Mouse (Mus musculus) forebrain, embryonic 14.5 days (tissue): Measurements from ENCODE around the gene Cd48. TPM values are rescaled to one million over a fixed set of nuclear protein-coding genes. Genes with fewer than 3 reads are reported as not detected.

Source experiments
- ATAC-seq: fragments of 200-750 bp; cut with Nextera tagmentation; 2 replicates; pipeline ENCODE4 v1.8.0; 2017; ENCODE audit warnings: mild to moderate bottlenecking, moderate library complexity
- DNase-seq: peaks from one replicate; pipeline ENCODE4 v3.0.0-alpha.2; 2015; ENCODE audit warnings: low spot score
- H3K27ac ChIP-seq: fragments of 300-500 bp; sonication (generic); 2 replicates; pipeline ENCODE4 v1.5.1; 2014; ENCODE audit warnings: low read depth, mild to moderate bottlenecking, control low read depth, low read length, moderate library complexity
- H3K27me3 ChIP-seq: fragments of 300-500 bp; sonication (generic); replicated peaks from 2 replicates; pipeline ENCODE4 v1.6.1; 2014; ENCODE audit warnings: low read length, control low read depth, mixed read lengths; ENCODE audit not compliant: control insufficient read depth, insufficient read depth
- H3K36me3 ChIP-seq: fragments of 300-500 bp; sonication (generic); 2 replicates; pipeline ENCODE4 v1.6.1; 2014; ENCODE audit warnings: low read length, control low read depth; ENCODE audit not compliant: control insufficient read depth, insufficient read depth
- H3K4me1 ChIP-seq: fragments of 300-500 bp; sonication (generic); 2 replicates; pipeline ENCODE4 v1.6.1; 2014; ENCODE audit warnings: antibody characterized with exemption, low read length, control low read depth; ENCODE audit not compliant: control insufficient read depth, insufficient read depth
- H3K4me2 ChIP-seq: fragments of 300-500 bp; sonication (generic); 2 replicates; pipeline ENCODE4 v1.6.1; 2014; ENCODE audit warnings: mild to moderate bottlenecking, control low read depth, low read length
- H3K4me3 ChIP-seq: fragments of 300-500 bp; sonication (generic); 2 replicates; pipeline ENCODE4 v1.5.1; 2014; ENCODE audit warnings: low read depth, low read length, control low read depth
- H3K9ac ChIP-seq: fragments of 300-500 bp; sonication (generic); 2 replicates; pipeline ENCODE4 v1.6.1; 2014; ENCODE audit warnings: mild to moderate bottlenecking, low read length, control low read depth, moderate library complexity
- H3K9me3 ChIP-seq: fragments of 300-500 bp; sonication (generic); replicated peaks from 2 replicates; pipeline ENCODE4 v1.6.1; 2016; ENCODE audit warnings: low read length, control low read depth, mixed read lengths; ENCODE audit not compliant: control insufficient read depth
- WGBS: fragments of 180-500 bp; shearing (Covaris S2); extraction: QIAGEN DNeasy Blood & Tissue Kit; methylation state at CpG from one replicate; pipeline ENCODE4 v1.1.7; 2014; 5-methylcytosine and 5-hydroxymethylcytosine counted together
- microRNA-seq: library from miRNA; unstranded; fragments of <30 nt; microRNA quantifications from one replicate; pipeline ENCODE4, GENCODE M21; 2016
- polyA plus RNA-seq: library from polyadenylated mRNA; unstranded; fragments of >200 nt; fragmentation: Nextera tagmentation; extraction: Ambion mirVana; gene quantifications from 2 replicates; pipeline ENCODE4 v1.2.1, GENCODE M21; 2014

Gene Cd48
- polyA plus RNA-seq, 1 experiment from 2014 or later = 1.1 TPM

DNA sequence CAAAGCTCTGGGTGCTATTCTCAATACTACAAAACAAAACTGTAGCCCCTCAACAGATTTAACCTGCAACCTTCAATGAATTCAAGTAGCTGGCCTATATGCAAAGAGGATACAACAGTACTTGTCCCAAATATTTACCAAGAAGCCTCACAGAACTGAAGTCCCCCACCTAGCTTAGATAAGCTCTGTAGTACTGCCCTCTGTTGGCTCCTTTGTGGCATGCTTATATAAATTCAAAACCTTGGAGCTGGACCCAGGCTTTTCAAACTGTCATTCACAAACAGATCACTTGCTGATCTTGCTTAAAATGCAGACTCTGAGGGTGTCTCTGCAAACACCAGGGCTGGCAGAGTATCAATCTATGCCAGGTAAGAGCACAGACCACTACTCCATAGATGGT, 49.4 kb downstream of the Cd48 start:
- H3K4me1 ChIP-seq = no peaks in the 10 kb centered on the region
- H3K9me3 ChIP-seq = no peaks in the 10 kb centered on the region
- ATAC-seq (no peak), DNase-seq (no peak)
- H3K4me3 ChIP-seq = no peak overlapping the region
- no peak overlapping the region for H3K27ac ChIP-seq
- H3K9ac ChIP-seq = no peak overlapping the region
- no peaks in the 10 kb centered on the region for H3K36me3 ChIP-seq
- H3K27me3 ChIP-seq = no peaks in the 10 kb centered on the region
- H3K4me2 ChIP-seq = no peak overlapping the region

DNA sequence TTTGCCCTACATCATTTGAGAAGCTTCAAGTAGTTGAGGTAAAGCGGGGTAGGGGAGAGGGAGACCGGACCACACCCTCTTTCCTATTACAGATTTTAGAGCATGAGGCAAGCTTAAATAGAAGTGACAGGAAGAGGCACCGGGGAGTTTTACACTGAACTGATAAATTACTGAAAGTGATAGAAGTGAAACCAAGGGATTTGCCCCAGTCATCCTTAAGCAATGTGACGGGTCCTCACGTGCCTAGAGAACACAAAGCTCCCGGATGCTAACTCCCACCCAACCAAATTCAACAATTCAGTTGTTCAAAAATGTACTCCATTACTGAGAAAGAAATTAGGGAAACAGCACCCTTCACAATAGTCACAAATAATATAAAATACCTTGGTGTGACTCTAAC, 53.1 kb downstream of the Cd48 start:
- WGBS = 90% methylated on average over 6 of the region's 6 CpGs
- no peaks in the 10 kb centered on the region for H3K36me3 ChIP-seq
- H3K9me3 ChIP-seq = no peaks in the 10 kb centered on the region
- no peaks in the 10 kb centered on the region for H3K4me1 ChIP-seq
- no peak for DNase-seq
- no peak overlapping the region for H3K4me3 ChIP-seq
- no peak for ATAC-seq
- H3K27me3 ChIP-seq = no peaks in the 10 kb centered on the region
- no peak overlapping the region for H3K9ac ChIP-seq
- H3K4me2 ChIP-seq = no peak overlapping the region
- no peak overlapping the region for H3K27ac ChIP-seq

DNA sequence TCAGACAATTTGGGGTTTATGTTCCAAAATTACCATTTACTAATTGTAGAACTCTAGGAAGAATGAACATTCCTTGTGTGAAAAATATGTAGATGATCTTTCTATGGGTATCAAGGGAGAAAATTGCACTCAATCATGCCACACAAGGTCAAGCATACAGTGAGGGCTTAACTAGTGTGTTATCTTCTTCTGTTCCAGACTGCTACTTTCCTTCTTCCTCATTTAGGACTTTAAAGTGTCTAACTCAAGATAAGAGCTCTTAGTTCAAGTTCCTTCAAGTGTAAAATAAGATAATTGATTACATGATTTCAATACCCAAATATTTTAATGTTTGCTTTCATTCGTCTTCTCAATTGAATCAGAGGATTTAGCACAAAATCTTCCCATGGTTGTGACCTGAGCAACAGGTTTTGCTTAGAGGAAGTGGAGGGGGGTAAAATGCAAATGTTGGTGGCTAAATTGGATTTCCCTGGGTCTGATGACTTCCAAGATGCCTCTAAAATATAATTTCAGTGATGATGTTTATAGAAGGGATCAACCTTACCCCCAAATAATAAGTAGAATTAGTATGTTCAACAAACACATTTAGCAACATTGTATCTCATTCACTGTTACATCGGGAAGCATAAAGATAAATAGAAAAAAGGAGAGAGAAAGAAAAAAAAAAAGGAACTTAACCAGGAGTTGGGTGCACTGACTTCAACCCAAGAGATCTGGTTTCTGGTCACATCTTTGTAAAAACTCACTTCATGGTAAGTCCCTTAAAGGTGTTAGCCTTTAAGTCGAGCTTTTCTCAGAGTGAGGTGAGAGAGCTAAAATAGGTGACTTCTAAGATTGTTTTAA, 66.5 kb downstream of the Cd48 start:
- WGBS = 84% methylated on average over 3 of the region's 3 CpGs
- H3K4me1 ChIP-seq = no peaks in the 10 kb centered on the region
- no peak overlapping the region for H3K4me2 ChIP-seq
- DNase-seq (no peak), ATAC-seq (no peak)
- H3K9ac ChIP-seq = no peak overlapping the region
- H3K27me3 ChIP-seq = no peaks in the 10 kb centered on the region
- no peak overlapping the region for H3K4me3 ChIP-seq
- no peaks in the 10 kb centered on the region for H3K9me3 ChIP-seq
- H3K27ac ChIP-seq = no peak overlapping the region
- H3K36me3 ChIP-seq = no peaks in the 10 kb centered on the region

Small RNA genes lying within 50 kb of the gene (microRNA-seq; reads per million reads assigned to microRNA genes)
- gene Mir7683 = not detected

Other genes starting within 250 kb of the Cd48 start
- gene F11r, start 244.5 kb upstream of the Cd48 start, polyA plus RNA-seq = 3.0 and 6.9 TPM in 2 replicates
- 24.3 and 26.1 TPM in 2 replicates for gene Alyref2, start 178.5 kb upstream of the Cd48 start, polyA plus RNA-seq
- gene Itln1, start 146.7 kb upstream of the Cd48 start, polyA plus RNA-seq = not detected in 2 replicates
- not detected in 2 replicates for gene Cd244a, start 122.8 kb upstream of the Cd48 start, polyA plus RNA-seq
- gene Ly9, start 74.6 kb upstream of the Cd48 start, polyA plus RNA-seq = 0.10 TPM in 1 of 2 replicates, not detected in the other
- gene Slamf7, start 29.0 kb upstream of the Cd48 start, polyA plus RNA-seq = not detected in 2 replicates
- gene Slamf1, start 85.1 kb downstream of the Cd48 start, polyA plus RNA-seq = 0.22 TPM in 2 replicates
- 1.2 and 1.4 TPM in 2 replicates for gene Cd84, start 157.7 kb downstream of the Cd48 start, polyA plus RNA-seq
- gene Gm10521, start 213.7 kb downstream of the Cd48 start, polyA plus RNA-seq = not detected in 2 replicates
- gene Slamf6, start 235.5 kb downstream of the Cd48 start, polyA plus RNA-seq = 0.40 TPM in 1 of 2 replicates, not detected in the other